Mouse (Mus musculus) frontal cortex, postnatal 36 days (tissue): ENCODE data around the gene Kpna1.

Experiments used
- DNase-seq, 2 experiments: peaks; one replicate each; pipeline ENCODE4 v3.0.0; 2022; ENCODE audit warnings: low spot score in 2 of 2

Kpna1 gene

GRCm38 (mm10) chr16:36069819-36070575, 91.4 kb downstream of the Kpna1 start:
- DNase-seq = no peak

GRCm38 (mm10) chr16:36071071-36071449, 92.5 kb downstream of the Kpna1 start:
- DNase-seq = peak in 1 of 2 experiments; percentile 13

- peak; percentile 92 to 93 for DNase-seq
Measured at GRCm38 (mm10) chr16:36071450-36072379, 93.2 kb downstream of the Kpna1 start, which contains the start of the genes Fam162a and Ccdc58. Gene Fam162a, minus strand, starts transcription at chr16:36071594. Gene Ccdc58, plus strand, starts transcription at chr16:36071685.

- no peak for DNase-seq
Measured at GRCm38 (mm10) chr16:36072410-36073011, 94.0 kb downstream of the Kpna1 start.

GRCm38 (mm10) chr16:36074772-36075171, 96.2 kb downstream of the Kpna1 start:
- DNase-seq = no peak

GRCm38 (mm10) chr16:36079916-36080315, 101.4 kb downstream of the Kpna1 start:
- no peak for DNase-seq
